Mouse (Mus musculus): ENCODE data around the gene Dchs1. TPM values are rescaled to one million over a fixed set of nuclear protein-coding genes. Genes with fewer than 3 reads are reported as not detected.
A peak's percentile ranks its signal among the peaks of the same experiment; 100 is the strongest.
"Not testable (repeated sequence)": the region's sequence is repeated elsewhere in the genome, so short reads cannot be mapped to it uniquely, and the experiment has no call there.

Gene Dchs1
- polyA plus RNA-seq, 1 experiment from 2014 or later = 16.1 TPM

DNA sequence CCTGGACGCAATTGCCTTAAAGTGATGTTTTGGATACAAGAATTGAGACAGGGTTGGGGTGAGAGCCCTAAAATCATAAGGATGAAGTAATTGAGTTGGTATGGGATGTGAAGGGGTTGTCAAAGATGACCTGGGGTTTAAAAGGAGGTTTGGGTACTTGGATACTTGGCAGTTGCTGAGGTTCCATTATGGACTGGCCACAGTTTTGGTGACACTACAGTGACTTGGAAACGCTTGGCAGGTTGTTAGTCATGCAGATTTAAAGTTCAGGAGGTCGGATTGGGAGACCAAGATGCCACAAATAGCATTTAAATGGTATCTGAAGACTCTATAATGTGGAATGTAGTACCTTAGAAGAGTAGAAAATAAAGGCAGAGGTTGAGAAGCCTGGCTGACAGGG, 49.8 kb downstream of the Dchs1 start:
- Histone ChIP-seq H3K4me3 (peak overlapping the region; percentile 80), H3K27me3 (no peaks in the 10 kb centered on the region), H3K9ac (peak overlapping the region; percentile 91), H3K4me2 (peak overlapping the region; percentile 90), H3K4me1 (replicated peaks) (peaks cover 35% of the 10 kb centered on the region), H3K9me3 (no peaks in the 10 kb centered on the region), H3K27ac (no peak overlapping the region), H3K36me3 (peaks cover 50% of the 10 kb centered on the region)
- 36% methylated on average over 3 of the region's 3 CpGs for WGBS
- ATAC-seq (ENCODE audit: low FRiP score) = no peak

DNA sequence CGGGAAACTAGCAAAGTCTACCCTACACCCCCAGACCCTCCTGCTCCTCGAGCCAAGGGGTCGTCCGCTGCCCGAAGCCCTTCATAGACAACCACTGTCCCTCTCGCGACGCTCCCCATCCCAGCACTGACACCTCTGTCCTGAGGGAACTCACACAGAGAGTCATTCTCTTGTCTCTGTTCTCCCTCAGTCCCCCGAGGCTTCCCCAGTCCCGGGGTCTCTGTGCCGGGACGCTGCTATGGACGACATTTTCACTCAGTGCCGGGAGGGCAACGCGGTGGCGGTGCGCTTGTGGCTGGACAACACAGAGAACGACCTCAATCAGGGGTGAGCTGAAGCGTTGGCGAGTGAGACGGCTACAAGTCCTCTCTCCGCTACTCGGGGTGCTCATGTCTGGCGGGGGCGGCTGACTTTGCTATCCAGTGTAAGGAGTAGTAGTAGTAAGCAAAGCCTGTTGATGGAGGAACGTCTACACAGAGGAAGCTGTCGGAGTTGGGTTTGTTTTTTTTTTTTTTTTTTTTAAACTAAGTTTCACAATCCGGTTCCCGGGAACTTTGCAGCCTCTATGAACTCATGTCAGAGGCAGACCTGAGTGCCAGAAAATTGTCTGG, 50.4 kb downstream of the Dchs1 start, which contains the start of gene Rrp8:
Rrp8 (minus strand) TSS at position 475 of the 611 bp plus-strand sequence.
- Histone ChIP-seq H3K4me2 (peak within 1 kb of the TSS; percentile 90), H3K27me3 (no peaks in the 10 kb centered on the region), H3K4me1 (replicated peaks) (peaks cover 35% of the 10 kb centered on the region), H3K27ac (peak within 1 kb of the TSS; percentile 81), H3K36me3 (peaks cover 50% of the 10 kb centered on the region), H3K9ac (peak within 1 kb of the TSS; percentile 91), H3K4me3 (peak within 1 kb of the TSS; percentile 80), H3K9me3 (no peaks in the 10 kb centered on the region)
- ATAC-seq (ENCODE audit: low FRiP score) = 0 out of 2 replicates have a peak, but pooled peaks have one; percentile 7
- WGBS = under 1% methylated on average over 30 of the region's 30 CpGs

DNA sequence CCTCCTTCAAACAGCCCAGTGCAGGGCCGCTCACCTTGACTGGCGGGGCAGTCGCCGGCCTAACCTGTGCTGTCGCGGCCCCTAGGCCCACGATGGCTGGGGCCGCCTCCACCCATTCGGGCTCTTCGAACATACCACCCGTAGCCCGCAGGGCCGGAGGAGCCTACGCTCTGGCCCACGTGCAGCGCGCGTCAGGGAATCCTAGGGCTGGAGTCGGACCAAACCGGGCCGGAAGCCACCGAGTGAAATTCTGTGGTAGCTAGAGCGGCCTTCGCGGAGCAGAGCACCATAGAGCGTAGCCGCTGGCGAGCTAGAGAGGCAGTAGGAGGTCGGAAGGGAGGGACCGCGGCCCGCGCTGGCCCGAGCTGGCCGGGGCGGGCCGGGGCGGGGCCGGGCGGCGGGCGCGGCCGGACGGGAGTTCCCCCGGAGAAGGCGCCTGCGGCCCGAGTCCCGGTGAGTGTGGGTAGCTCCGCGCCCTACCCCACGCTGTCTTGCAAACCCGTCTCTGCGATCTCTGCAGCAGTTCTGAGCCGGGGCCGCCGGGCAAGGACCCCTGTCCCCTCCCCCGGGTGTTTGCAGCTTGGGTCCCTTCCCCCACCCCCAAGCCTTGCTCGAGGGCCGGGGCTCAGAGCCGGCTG, 51.1 kb downstream of the Dchs1 start, which contains the start of gene Ilk:
Ilk (plus strand) TSS at position 329 of the 638 bp plus-strand sequence.
- Histone ChIP-seq H3K4me3 (peak within 1 kb of the TSS; percentile 80), H3K4me1 (replicated peaks) (peaks cover 35% of the 10 kb centered on the region), H3K4me2 (peak within 1 kb of the TSS; percentile 90), H3K9me3 (no peaks in the 10 kb centered on the region), H3K36me3 (peaks cover 50% of the 10 kb centered on the region), H3K9ac (peak within 1 kb of the TSS; percentile 91), H3K27me3 (no peaks in the 10 kb centered on the region), H3K27ac (peak within 1 kb of the TSS; percentile 81)
- under 1% methylated on average over 56 of the region's 62 CpGs for WGBS
- peak; percentile 96 for ATAC-seq (ENCODE audit: low FRiP score)

DNA sequence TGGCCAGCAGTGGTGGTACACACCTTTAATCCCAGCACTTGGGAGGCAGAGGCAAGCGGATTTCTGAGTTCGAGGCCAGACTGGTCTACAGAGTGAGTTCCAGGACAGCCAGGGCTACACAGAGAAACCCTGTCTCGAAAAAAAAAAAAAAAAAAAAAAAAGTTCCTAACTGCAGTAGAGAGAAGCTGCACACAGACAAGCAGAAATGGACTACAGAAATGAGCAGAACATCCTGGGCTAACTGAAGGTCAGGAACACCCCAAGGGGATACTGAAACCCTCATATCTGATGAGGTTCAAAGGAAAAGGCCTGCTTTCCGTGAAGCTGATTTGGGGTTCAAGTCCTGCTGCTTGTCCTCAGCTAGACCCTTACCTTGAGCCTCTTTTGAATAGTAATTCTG, 52.0 kb downstream of the Dchs1 start:
- Histone ChIP-seq H3K4me2 (peak overlapping the region; percentile 90), H3K4me3 (peak overlapping the region; percentile 80), H3K36me3 (peaks cover 50% of the 10 kb centered on the region), H3K4me1 (replicated peaks) (peaks cover 35% of the 10 kb centered on the region), H3K9ac (peak overlapping the region; percentile 91)
- not testable (repeated sequence) for ATAC-seq (ENCODE audit: low FRiP score); H3K9me3 ChIP-seq; H3K27me3 ChIP-seq; H3K27ac ChIP-seq
- 66% methylated on average over 4 of the region's 4 CpGs for WGBS

DNA sequence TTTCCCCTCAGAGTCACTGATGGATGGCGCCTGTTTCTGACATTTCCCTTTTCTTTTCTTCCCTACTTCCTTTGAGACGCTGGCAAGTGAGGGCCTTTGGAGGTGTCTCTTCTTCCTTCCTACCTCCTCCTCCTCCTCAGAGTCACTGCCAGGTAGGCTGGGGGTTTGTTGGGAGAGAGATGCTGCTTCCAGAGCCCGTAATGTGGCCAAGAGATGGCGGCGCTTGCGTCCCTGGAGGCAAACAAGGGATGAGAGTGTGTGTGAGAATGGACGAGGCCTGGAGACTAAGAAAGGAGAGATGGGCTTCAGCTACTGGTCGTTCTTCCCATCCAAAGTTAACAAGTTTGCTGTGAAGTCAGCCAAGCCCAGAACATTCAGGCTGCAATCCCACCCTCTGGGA, 52.6 kb downstream of the Dchs1 start:
- Histone ChIP-seq H3K9me3 (no peaks in the 10 kb centered on the region), H3K4me2 (no peak overlapping the region), H3K9ac (0 out of 2 replicates have a peak overlapping the region, but pooled peaks have one; percentile 91), H3K27ac (no peak overlapping the region), H3K4me1 (replicated peaks) (peaks cover 33% of the 10 kb centered on the region), H3K4me3 (no peak overlapping the region; the same call in 1 of the 2 replicates), H3K36me3 (peaks cover 50% of the 10 kb centered on the region), H3K27me3 (no peaks in the 10 kb centered on the region)
- 90% methylated on average over 8 of the region's 8 CpGs for WGBS
- no peak for ATAC-seq (ENCODE audit: low FRiP score)

DNA sequence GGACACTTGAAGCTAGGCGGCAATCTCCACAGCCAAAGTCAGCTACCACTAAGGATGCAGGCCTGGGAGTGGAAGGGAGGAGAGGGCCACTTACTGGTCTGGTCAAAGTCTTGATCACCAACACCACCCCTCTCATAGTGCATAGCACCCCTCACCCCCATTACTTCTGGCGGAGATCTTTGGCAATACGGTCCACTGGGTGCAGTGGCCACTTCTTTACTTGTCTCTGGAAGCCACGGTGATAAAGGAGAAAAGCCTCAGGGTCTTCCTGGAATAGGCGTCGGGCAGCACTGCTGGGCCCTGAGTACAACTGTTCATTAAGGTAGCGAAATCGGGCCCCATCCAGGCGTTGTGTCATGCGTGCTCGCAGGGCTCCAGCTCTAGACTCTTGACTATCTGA, 53.6 kb downstream of the Dchs1 start:
- H3K27me3 ChIP-seq = no peaks in the 10 kb centered on the region
- H3K27ac ChIP-seq = no peak overlapping the region
- no peak overlapping the region for H3K4me3 ChIP-seq
- no peaks in the 10 kb centered on the region for H3K9me3 ChIP-seq
- no peak overlapping the region for H3K9ac ChIP-seq
- H3K4me2 ChIP-seq = no peak overlapping the region
- 97% methylated on average over 11 of the region's 11 CpGs for WGBS
- ATAC-seq (ENCODE audit: low FRiP score) = no peak
- peaks cover 54% of the 10 kb centered on the region for H3K36me3 ChIP-seq
- peaks cover 30% of the 10 kb centered on the region for H3K4me1 ChIP-seq (replicated peaks)

DNA sequence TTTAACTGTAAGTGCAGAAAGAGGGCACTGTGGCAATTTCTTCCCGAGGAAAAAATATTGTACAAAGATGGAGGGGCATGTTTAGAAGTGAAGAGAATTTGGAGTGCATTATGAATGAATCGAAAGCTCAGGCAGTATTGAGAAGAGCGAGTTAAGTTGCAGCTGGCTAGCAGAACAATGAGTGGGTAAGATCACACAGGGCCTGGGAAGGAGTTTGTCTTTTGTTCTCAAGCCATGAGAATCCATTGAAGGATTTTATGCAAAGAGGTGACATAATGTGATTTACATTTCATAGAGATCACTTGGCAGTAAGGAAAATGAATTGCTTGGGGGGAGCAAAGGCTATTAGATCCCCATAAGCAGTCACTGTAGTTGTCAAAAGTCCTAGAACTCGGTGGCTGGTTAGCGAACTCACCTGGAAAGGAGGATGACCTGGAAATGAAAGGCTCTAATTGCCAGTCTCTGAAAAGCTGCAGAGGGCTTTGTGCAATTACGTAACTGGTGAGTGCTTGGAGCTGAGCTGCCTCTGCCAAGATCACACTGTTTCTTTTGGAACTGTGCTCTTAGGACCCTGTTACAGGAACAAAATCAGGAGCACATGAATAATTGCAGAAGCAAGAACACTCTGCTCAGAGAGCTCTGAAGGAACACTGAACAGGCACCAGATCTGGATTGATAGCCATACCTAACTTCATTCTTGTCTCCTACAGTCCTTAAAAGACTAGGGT, 58.6 kb downstream of the Dchs1 start:
- peaks cover 46% of the 10 kb centered on the region for H3K36me3 ChIP-seq
- ATAC-seq (ENCODE audit: low FRiP score) = no peak
- WGBS = 48% methylated on average over 6 of the region's 6 CpGs
- H3K4me1 ChIP-seq (replicated peaks) = peaks cover 3% of the 10 kb centered on the region; the same call in 1 of the 2 replicates
- H3K9me3 ChIP-seq = no peaks in the 10 kb centered on the region
- H3K27ac ChIP-seq = no peak overlapping the region
- H3K9ac ChIP-seq = peak overlapping the region; percentile 46
- H3K27me3 ChIP-seq = no peaks in the 10 kb centered on the region
- no peak overlapping the region for H3K4me3 ChIP-seq
- no peak overlapping the region for H3K4me2 ChIP-seq

DNA sequence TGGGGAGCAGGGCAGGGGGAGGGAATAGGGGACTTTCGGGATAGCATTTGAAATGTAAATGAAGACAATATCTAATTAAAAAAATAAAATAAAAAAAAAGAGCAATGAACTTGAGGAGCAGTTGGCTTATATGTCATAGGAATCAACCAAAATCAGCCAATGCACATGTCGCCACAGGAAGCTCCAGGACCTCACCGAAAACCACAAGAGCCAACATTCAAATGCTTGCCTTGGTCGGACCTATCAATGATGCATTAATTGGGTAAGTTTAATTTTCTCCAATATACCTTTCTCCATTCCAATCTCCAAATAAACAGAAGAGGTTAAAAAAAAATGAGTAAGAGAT, 60.5 kb downstream of the Dchs1 start:
- H3K4me1 ChIP-seq (replicated peaks) = peaks cover 3% of the 10 kb centered on the region; the same call in 1 of the 2 replicates
- H3K4me3 ChIP-seq = no peak overlapping the region
- peak; percentile 22; the same call in 1 of the 2 replicates for ATAC-seq (ENCODE audit: low FRiP score)
- WGBS = 94% methylated on average over 4 of the region's 4 CpGs
- H3K4me2 ChIP-seq = no peak overlapping the region
- peaks cover 27% of the 10 kb centered on the region for H3K36me3 ChIP-seq
- H3K9me3 ChIP-seq = no peaks in the 10 kb centered on the region
- 0 out of 2 replicates have a peak overlapping the region, but pooled peaks have one; percentile 40 for H3K27ac ChIP-seq
- H3K27me3 ChIP-seq = no peaks in the 10 kb centered on the region
- 0 out of 2 replicates have a peak overlapping the region, but pooled peaks have one; percentile 36 for H3K9ac ChIP-seq

DNA sequence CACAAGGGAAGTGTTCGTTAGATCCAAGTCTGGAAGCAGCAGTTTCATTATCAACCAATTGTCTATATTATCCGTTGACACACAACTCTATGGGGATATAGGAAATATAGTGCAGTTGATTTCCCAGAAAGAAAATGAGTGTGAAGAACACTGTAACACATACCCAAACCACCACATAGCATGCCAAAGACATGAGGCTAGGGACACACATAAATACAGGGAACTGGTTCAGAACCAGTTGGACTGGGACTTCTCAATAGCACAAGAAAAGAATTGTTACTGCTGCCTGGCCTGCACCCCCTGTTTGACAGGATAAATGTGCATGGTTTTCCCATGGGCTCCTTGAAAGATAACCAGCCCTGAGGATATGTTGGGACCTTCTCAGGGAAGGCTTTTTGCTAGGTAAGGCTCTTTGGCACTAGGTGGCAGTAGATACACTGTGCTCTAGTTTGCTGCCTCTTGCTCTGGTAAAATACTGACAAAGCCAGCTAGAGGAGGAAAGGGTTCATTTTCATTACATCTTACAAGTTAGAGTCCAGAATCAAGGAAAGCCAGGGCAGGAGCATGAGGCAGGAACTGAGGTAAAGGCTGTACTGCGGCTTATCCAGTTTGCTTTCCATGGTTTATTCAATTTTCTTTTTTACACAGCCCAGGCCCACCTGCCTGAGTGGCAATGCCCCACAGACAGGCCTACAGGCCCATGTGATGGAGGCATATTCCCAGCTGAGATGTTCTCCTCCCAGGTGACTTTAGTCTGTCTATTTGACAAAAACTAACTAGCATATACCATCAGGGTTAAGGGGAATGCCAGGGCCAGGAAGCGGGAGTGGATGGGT, 61.1 kb downstream of the Dchs1 start:
- 86% methylated on average over 4 of the region's 4 CpGs for WGBS

DNA sequence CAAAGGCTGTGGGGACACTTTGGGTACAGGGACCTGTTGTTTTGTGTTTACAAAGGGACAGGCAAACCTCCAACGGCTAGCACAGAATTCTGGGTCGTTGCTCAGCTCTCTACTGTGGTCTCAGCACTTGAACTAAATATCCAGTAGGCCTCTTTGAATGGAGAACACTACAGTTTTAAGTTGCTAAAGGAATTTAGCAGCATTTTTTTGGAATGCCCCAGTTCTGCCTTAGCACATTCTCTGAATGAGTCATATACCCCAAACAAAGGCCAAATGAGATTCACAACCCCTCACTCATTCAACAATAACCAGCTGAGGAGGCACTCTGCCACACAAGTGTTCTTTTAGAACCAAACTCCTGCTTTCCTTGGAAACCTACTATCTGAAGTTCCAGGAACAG, 65.5 kb downstream of the Dchs1 start:
- H3K9me3 ChIP-seq = no peaks in the 10 kb centered on the region
- H3K36me3 ChIP-seq = peaks cover 6% of the 10 kb centered on the region; the same call in 1 of the 2 replicates
- H3K9ac ChIP-seq = no peak overlapping the region
- ATAC-seq (ENCODE audit: low FRiP score) = no peak
- H3K4me1 ChIP-seq (replicated peaks) = peaks cover 3% of the 10 kb centered on the region; the same call in 1 of the 2 replicates
- H3K4me3 ChIP-seq = no peak overlapping the region
- H3K4me2 ChIP-seq = no peak overlapping the region
- 78% methylated on average over 2 of the region's 2 CpGs for WGBS
- H3K27ac ChIP-seq = no peak overlapping the region
- no peaks in the 10 kb centered on the region for H3K27me3 ChIP-seq

More for the DNA sequence above, 61.1 kb downstream of the Dchs1 start:
- no peaks in the 10 kb centered on the region for H3K9me3 ChIP-seq
- peaks cover 21% of the 10 kb centered on the region for H3K36me3 ChIP-seq
- peak; percentile 86 for ATAC-seq (ENCODE audit: low FRiP score)
- no peak overlapping the region for H3K4me2 ChIP-seq
- H3K27me3 ChIP-seq = no peaks in the 10 kb centered on the region
- 0 out of 2 replicates have a peak overlapping the region, but pooled peaks have one; percentile 40 for H3K27ac ChIP-seq
- no peak overlapping the region for H3K4me3 ChIP-seq
- 0 out of 2 replicates have a peak overlapping the region, but pooled peaks have one; percentile 36 for H3K9ac ChIP-seq
- peaks cover 3% of the 10 kb centered on the region; the same call in 1 of the 2 replicates for H3K4me1 ChIP-seq (replicated peaks)

DNA sequence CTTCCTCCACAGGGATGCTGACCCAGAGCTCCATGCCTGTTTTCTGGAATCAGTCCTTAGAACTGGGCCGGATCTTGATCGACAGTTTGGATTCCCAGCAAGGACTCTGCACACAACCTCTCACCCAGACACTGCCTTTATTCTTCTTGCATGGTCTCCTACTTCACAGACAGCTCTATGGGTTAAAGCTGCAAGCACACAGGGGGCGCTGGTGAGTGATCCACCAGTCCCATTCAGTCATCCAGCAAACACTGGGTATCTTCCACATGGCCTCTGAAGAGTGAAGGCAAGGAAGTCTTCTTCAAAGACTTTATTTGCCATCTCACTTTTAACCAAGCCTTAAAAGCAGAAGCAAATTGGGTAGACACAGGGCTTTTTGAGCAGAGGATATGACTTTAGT, 72.1 kb downstream of the Dchs1 start:
- WGBS = 53% methylated on average over 3 of the region's 3 CpGs
- Histone ChIP-seq H3K9ac (no peak overlapping the region), H3K9me3 (no peaks in the 10 kb centered on the region), H3K36me3 (peaks cover 1% of the 10 kb centered on the region; the same call in 1 of the 2 replicates), H3K4me3 (no peak overlapping the region), H3K4me1 (replicated peaks) (no peaks in the 10 kb centered on the region), H3K27me3 (no peaks in the 10 kb centered on the region), H3K27ac (no peak overlapping the region), H3K4me2 (no peak overlapping the region)
- ATAC-seq (ENCODE audit: low FRiP score) = no peak

Measured in hindbrain, embryonic 13.5 days (tissue).